Mouse (Mus musculus) kidney, adult 2 months (tissue): ENCODE data around the gene Rpl22. TPM values are rescaled to one million over a fixed set of nuclear protein-coding genes. Genes with fewer than 3 reads are reported as not detected.

Source experiments
- DNase-seq: peaks from one replicate; pipeline ENCODE4 v3.0.0; 2021
- H3K27ac ChIP-seq: fragments of 200-500 bp; 2 replicates; pipeline ENCODE4 v1.5.1; 2012; ENCODE audit warnings: low read depth, low read length, control low read depth, inconsistent platforms; ENCODE audit not compliant: insufficient read depth
- H3K27me3 ChIP-seq: fragments of 200-500 bp; replicated peaks from 2 replicates; pipeline ENCODE4 v1.6.1; 2012; ENCODE audit warnings: mild to moderate bottlenecking, moderate library complexity, low read length, inconsistent platforms; ENCODE audit not compliant: control insufficient read depth, insufficient read depth
- H3K36me3 ChIP-seq: fragments of 200-500 bp; 2 replicates; pipeline ENCODE4 v1.6.1; 2012; ENCODE audit warnings: mild to moderate bottlenecking, moderate library complexity, low read length, inconsistent platforms; ENCODE audit not compliant: control insufficient read depth, insufficient read depth
- H3K4me1 ChIP-seq: fragments of 200-500 bp; 2 replicates; pipeline ENCODE4 v1.6.1; 2011; ENCODE audit warnings: low read length; ENCODE audit not compliant: control insufficient read depth, insufficient read depth
- H3K4me3 ChIP-seq: fragments of 200-500 bp; 2 replicates; pipeline ENCODE4 v1.5.1; 2011; ENCODE audit warnings: mild to moderate bottlenecking, low read depth, low read length, control low read depth; ENCODE audit not compliant: insufficient read depth
- CTCF ChIP-seq: fragments of 200-500 bp; conservative IDR thresholded peaks from 2 replicates; pipeline ENCODE4 v1.5.1; 2011; ENCODE audit warnings: low read depth, mild to moderate bottlenecking, control low read depth, low read length, moderate library complexity, mixed read lengths; ENCODE audit not compliant: insufficient read depth, insufficient read length
- POLR2A ChIP-seq: fragments of 200-500 bp; IDR thresholded peaks from one replicate; pipeline ENCODE4 v1.6.1; 2011; ENCODE audit warnings: low read depth, low read length, control low read depth
- WGBS: fragments of 180-500 bp; shearing (Covaris S2); methylation state at CpG from one replicate; pipeline ENCODE4 v1.1.7; 2018; 5-methylcytosine and 5-hydroxymethylcytosine counted together
- polyA plus RNA-seq: library from polyadenylated mRNA; depleted of rRNA; stranded (reverse); fragments of >200 nt; gene quantifications from 2 replicates; pipeline ENCODE4 v1.2.3, GENCODE M21; 2012; rRNA removed

The Rpl22 gene
- 45.4 and 90.1 TPM in 2 replicates for polyA plus RNA-seq

GRCm38 (mm10) chr4:152325574-152326411 lies at the start of gene Rpl22:
Gene Rpl22 (plus strand): TSS chr4:152325742.
- Histone ChIP-seq H3K4me3 (peak within 1 kb of the TSS; percentile 80), H3K27ac (peak within 1 kb of the TSS; percentile 59), H3K4me1 (peaks cover 13% of the 10 kb centered on the region), H3K36me3 (no peaks in the 10 kb centered on the region; the same call in 1 of the 2 replicates), H3K27me3 (no peaks in the 10 kb centered on the region)
- no peak for TF ChIP-seq POLR2A
- TF ChIP-seq CTCF, result 0 out of 2 replicates have a peak, but pooled peaks have one; percentile 24
- peak; percentile 98 for DNase-seq
- whole genome bisulfite sequencing, result under 1% methylated on average over 70 of the region's 70 CpGs

GRCm38 (mm10) chr4:152276389-152277347 lies 48.9 kb upstream of the Rpl22 start:
- Histone ChIP-seq H3K27ac (no peak overlapping the region), H3K27me3 (no peaks in the 10 kb centered on the region; the same call in 1 of the 2 replicates), H3K36me3 (no peaks in the 10 kb centered on the region), H3K4me3 (no peak overlapping the region), H3K4me1 (no peaks in the 10 kb centered on the region)
- TF ChIP-seq POLR2A (no peak), CTCF (peak; percentile 58)
- 60% methylated on average over 10 of the region's 10 CpGs for WGBS
- no peak for DNase-seq

GRCm38 (mm10) chr4:152277916-152278315 lies 47.6 kb upstream of the Rpl22 start:
- no peak overlapping the region for H3K27ac ChIP-seq
- H3K27me3 ChIP-seq, result no peaks in the 10 kb centered on the region; the same call in 1 of the 2 replicates
- WGBS, result 71% methylated on average over 2 of the region's 2 CpGs
- no peak overlapping the region for H3K4me3 ChIP-seq
- H3K36me3 ChIP-seq, result no peaks in the 10 kb centered on the region
- no peaks in the 10 kb centered on the region for H3K4me1 ChIP-seq
- no peak for DNase-seq
- TF ChIP-seq POLR2A (no peak), CTCF (no peak)

GRCm38 (mm10) chr4:152278986-152279385 lies 46.6 kb upstream of the Rpl22 start:
- no peak overlapping the region for H3K27ac ChIP-seq
- H3K27me3 ChIP-seq, result no peaks in the 10 kb centered on the region; the same call in 1 of the 2 replicates
- no peaks in the 10 kb centered on the region for H3K36me3 ChIP-seq
- no peak overlapping the region for H3K4me3 ChIP-seq
- no peaks in the 10 kb centered on the region for H3K4me1 ChIP-seq
- 86% methylated on average over 23 of the region's 23 CpGs for WGBS
- TF ChIP-seq POLR2A (no peak), CTCF (no peak)
- DNase-seq, result no peak

GRCm38 (mm10) chr4:152281601-152282000 lies 43.9 kb upstream of the Rpl22 start:
- TF ChIP-seq POLR2A, result no peak
- no peak for TF ChIP-seq CTCF
- Histone ChIP-seq H3K27me3 (no peaks in the 10 kb centered on the region), H3K4me1 (no peaks in the 10 kb centered on the region), H3K4me3 (no peak overlapping the region), H3K36me3 (no peaks in the 10 kb centered on the region), H3K27ac (no peak overlapping the region)
- 49% methylated on average over 15 of the region's 15 CpGs for WGBS
- no peak for DNase-seq

GRCm38 (mm10) chr4:152282721-152283120 lies 42.8 kb upstream of the Rpl22 start:
- no peak for DNase-seq
- Histone ChIP-seq H3K27ac (no peak overlapping the region), H3K27me3 (no peaks in the 10 kb centered on the region), H3K36me3 (no peaks in the 10 kb centered on the region), H3K4me1 (no peaks in the 10 kb centered on the region), H3K4me3 (no peak overlapping the region)
- TF ChIP-seq POLR2A (no peak), CTCF (no peak)
- WGBS, result 15% methylated on average over 34 of the region's 34 CpGs
